Mouse (Mus musculus) left cerebral cortex, adult 8-10 months (tissue): ENCODE data around the gene Dnajb14. TPM values are rescaled to one million over a fixed set of nuclear protein-coding genes. Genes with fewer than 3 reads are reported as not detected.
"Not testable (repeated sequence)": the region's sequence is repeated elsewhere in the genome, so short reads cannot be mapped to it uniquely, and the experiment has no call there.

Experiments
- DNase-seq, 2 experiments: peaks; one replicate each; pipeline ENCODE4 v3.0.0; 2022; ENCODE audit warnings: low spot score in 2 of 2
- total RNA-seq, 4 experiments: library from RNA; stranded (reverse); gene quantifications; 2 replicates each; pipeline ENCODE4 v1.2.4; 2022

Dnajb14 gene
- total RNA-seq, 4 experiments from 2014 or later: 43.6 to 53.5 (median 47.1) TPM

DNA sequence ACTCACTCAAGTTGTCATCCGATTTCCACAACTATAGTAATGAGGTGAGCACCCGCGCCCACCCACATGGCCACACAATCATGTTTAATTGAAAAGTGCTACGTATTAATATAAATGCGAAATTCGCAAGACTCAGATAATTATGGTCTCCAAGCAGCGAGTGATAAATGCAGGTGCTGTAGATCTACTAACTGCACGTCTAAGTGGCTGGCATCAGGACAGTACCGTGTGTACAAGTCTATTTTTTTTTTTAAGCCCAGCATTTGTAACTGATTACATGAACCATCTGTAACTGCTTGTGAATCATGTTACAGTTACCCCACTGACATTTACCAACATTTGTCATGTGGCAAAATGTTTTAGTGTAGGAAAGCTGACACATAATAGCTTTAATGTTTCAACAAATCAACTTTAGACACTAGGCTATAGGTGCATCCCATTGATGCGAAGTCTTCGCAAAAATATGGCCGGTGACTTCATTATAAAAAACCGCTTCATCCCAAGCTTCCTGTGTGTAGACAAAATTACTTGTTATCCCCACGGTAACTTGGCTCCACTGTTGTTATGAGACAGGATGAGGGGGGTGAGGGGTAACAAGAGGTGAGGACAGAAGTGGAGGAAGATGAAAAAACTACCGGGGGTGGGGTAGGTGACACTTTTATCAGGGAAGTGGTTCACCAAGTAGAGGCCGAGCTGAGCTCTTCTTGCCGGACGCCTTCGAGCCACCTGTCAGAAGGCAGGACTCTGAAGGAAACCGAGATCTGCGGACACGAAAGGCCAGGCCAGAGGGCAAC lies 3.9 kb upstream of the Dnajb14 start:
- no peak for DNase-seq

DNA sequence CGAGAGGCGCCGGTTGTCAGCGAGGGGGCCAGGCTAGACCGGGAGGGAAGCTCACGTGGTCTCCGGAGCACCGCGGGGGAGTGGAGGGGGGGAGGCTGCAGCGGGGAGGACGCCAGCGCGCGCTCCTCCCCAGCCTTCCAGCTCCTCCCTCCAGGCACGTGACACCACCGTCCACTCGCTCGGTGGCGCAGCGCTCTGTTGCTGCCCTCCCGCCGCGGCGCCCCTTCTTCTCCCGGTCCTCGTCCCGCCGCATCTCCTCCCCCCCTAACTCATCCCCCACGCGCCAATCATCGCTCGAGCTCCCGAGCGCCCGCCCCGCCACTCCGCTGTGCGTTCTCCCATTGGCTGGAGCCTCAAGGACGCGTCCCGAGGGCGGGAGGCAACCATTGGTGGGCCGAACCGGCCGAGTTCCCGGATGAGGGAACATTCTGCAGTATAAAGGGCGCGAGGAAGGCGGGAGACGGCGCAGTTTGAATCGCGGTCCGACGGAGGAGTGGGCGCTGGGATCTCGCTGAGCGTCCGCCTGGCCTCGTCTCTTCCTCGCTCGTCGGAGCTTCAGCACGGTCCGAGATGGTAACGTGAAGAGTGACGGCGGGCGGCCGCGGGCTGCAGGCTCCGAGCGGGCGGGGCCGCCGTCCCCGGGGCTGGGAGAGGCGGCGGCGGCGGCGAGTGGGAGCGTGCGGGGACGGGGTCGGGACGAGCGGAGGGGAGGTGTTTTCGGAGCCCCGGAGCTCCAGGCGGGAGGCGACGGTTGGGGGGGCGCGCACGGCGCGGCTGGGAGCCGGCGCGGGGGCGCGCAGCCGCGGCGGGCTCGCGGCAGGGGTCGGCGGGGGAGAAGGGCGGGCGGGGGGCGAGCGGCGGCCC lies 3.1 kb upstream of the Dnajb14 start, which contains the start of gene H2afz:
H2afz (plus strand) TSS at position 364 of the 864 bp plus-strand sequence.
- DNase-seq: peak; percentile 97

- DNase-seq: peak; percentile 63 to 81
Measured at GRCm38 (mm10) chr3:137864988-137865982, 2.2 kb upstream of the Dnajb14 start.

GRCm38 (mm10) chr3:137867133-137867436 lies 390 bp upstream of the Dnajb14 start:
- no peak for DNase-seq

DNA sequence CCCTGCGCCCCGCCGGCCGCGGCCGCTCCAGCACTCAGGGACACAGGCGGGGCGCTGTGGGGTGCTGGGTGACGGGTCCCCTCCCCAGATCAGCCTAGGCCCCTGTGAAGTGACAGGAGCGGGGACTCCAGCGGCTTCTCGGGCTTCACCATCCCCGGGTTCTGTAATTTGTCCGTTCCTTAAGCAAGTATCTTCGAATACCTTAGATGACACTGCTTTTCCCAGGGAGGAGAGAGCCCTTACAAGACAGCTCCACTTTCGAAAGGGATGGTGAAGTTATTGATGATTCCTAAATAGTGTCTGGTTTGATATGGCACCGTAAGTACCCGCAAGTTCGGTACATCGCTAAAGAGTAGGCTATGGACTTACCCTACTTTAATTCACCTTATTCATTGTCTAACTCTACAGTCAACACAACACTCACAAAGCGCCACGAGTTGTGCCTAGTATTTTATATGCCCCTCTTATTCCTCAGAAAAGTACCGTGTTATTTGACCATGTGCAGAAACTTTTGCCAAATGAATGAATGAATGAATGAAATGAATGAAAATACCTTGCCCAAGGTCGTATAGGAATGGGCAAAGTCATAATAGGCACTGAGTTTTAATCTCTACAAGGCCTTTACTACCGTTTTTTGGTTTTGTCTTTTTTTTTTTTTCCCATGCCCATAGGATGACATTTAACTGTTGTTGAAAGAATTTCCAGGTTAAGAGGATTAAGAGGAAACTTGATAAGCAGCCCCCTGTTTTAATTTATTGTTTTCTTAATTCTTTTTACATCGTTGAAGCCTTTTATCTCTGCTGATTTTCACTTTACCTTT lies 829 bp downstream of the Dnajb14 start:
- peak in 1 of 2 experiments; percentile 20 for DNase-seq

GRCm38 (mm10) chr3:137869395-137869794 lies 1.9 kb downstream of the Dnajb14 start:
- DNase-seq: no peak

DNA sequence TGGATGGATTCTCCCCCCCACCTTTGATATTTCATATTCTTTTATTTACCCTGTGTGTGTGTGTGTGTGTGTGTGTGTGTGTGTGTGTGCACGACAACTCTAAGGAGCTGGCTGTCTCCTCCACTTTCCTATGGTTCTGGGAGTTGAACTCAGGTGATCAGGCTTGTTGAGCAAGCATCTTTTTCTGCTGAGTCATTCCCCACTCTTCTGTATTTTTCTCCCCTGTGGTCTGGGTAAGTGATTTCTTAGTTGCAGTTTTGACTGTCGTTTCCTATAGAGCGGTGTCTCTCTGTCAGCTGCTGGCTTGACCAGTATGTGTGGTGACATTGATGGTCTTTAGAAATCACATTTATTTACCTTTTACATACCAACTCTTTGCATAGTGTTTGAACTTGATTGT lies 11.8 kb downstream of the Dnajb14 start:
- no peak for DNase-seq

- DNase-seq: no peak
Measured at GRCm38 (mm10) chr3:137880109-137880748, 12.8 kb downstream of the Dnajb14 start.

DNA sequence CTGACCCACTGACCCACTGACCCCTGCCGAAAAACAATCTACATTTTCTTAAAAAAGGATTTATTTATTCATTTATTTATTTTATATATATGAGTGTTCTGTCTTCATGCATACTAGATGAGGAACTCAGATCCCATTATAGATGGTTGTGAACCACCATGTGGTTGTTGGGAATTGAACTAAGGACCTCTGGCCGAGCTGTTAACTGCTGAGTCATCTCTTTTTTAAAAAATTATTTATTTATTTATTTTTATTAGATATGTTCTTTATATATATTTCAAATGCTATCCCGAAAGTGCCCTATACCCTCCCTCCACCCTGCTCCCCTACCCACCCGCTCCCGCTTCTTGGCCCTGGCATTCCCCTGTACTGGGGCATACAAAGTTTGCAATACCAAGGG lies 13.6 kb downstream of the Dnajb14 start:
- DNase-seq: no peak

- no peak for DNase-seq
Measured at GRCm38 (mm10) chr3:137887961-137888360, 20.5 kb downstream of the Dnajb14 start.

DNA sequence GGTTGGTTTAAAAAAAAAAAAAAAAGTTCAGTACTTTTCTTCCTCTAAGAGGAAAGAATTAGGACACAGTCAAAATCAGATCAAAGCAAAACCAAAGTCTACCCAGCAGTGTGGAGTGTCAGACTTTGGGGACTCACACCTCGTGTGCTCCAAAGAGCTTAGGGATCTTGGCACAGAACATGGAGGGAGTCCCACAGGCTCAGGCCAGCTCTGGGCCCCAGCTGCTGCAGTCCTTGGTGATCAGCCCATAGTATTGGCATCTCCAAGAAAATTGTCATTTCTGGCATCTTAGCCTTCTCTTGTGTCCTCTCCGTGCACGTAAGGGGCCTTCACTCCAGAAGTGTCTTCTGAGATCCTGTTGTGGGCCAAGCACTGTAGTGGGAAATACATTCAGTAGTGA lies 23.6 kb downstream of the Dnajb14 start:
- no peak for DNase-seq

- no peak for DNase-seq
Measured at GRCm38 (mm10) chr3:137892118-137892517, 24.6 kb downstream of the Dnajb14 start.

- DNase-seq: no peak
Measured at GRCm38 (mm10) chr3:137893789-137894188, 26.3 kb downstream of the Dnajb14 start.

DNA sequence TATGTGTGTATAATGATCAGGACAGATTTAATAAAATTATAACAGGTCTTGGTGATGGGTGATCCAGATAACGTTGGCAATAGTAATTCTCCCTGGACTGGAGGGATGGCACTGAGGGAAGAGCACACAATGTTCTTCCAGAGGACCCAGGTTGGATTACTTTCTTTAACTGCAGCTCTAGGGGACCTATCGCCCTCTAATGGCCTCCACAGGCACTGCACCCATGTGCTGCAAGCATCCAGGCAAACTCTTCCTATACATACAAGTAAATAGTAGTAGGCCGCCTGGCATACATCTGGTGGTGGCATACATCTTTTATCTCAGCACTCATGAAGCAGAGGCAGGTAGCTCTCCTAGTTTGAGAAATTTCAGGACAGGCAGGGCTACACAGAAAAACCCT lies 27.7 kb downstream of the Dnajb14 start:
- DNase-seq: no peak

GRCm38 (mm10) chr3:137896386-137896785 lies 28.9 kb downstream of the Dnajb14 start:
- DNase-seq: no peak

GRCm38 (mm10) chr3:137896867-137897266 lies 29.4 kb downstream of the Dnajb14 start:
- DNase-seq: no peak

DNA sequence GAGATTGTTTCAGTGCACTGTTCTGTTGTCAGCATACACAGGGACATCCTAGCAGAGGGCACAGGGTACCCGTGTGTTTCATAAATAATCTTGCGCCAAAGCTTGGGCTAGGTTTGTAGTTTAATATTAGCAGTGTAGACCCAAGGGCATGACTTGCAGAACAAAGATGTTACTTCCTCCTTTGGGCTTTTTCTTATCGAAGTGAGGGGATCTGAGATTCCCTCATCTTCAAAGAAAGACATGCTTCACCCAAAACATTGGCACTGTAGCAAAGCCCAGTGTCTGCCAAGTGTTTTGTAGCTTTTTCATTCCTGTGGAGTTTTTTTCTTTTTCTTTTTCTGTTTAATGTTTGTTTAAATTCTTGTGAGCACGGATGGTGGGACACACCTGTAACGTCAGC lies 30.2 kb downstream of the Dnajb14 start:
- DNase-seq: no peak

GRCm38 (mm10) chr3:137900149-137900548 lies 32.7 kb downstream of the Dnajb14 start:
- DNase-seq: no peak

DNA sequence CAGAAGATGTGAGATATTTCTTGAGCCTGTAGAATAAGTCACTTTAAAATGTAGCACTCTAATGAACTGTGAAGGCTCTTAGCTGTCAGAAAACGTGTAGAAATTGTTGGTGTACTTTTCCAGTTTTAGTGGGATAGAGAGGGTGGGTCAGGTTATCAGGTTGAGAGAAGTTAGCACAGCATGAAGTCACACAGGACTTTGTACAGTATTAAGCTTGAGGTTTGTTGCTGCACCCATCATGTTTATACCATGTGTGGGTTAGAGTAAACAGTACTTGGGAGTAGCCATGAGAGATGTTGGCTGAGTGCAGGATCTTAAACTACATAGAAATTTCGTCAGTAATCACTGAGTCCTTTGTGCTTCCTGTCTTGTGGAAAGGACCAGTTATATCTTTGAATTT lies 45.6 kb downstream of the Dnajb14 start:
- DNase-seq: no peak

DNA sequence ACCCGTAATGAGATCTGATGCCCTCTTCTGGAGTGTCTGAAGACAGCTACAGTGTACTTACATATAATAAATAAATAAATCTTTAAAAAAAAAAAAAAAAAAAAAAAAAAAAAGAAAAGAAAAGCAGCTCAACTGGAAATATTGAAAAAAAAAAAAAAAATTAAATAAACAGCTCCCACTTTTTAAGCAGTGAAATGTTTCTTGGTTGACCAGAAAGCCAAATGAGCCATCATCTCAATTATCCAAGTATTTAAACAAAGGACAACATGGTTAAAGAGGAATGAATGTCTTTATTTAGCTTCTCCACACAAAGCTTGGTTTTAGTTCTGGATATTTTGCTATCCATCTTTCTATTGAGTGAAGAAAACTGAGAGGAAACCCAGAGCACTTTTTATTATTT lies 47.1 kb downstream of the Dnajb14 start:
- not testable (repeated sequence) for DNase-seq
